Mouse (Mus musculus) cerebellum, postnatal 36 days (tissue): ENCODE results near the gene Snx18.

ENCODE experiments used
- DNase-seq, 2 experiments: peaks; one replicate each; pipeline ENCODE4 v3.0.0; 2021 to 2022; ENCODE audit warnings: mixed read lengths in 2 of 2

The Snx18 gene

DNA sequence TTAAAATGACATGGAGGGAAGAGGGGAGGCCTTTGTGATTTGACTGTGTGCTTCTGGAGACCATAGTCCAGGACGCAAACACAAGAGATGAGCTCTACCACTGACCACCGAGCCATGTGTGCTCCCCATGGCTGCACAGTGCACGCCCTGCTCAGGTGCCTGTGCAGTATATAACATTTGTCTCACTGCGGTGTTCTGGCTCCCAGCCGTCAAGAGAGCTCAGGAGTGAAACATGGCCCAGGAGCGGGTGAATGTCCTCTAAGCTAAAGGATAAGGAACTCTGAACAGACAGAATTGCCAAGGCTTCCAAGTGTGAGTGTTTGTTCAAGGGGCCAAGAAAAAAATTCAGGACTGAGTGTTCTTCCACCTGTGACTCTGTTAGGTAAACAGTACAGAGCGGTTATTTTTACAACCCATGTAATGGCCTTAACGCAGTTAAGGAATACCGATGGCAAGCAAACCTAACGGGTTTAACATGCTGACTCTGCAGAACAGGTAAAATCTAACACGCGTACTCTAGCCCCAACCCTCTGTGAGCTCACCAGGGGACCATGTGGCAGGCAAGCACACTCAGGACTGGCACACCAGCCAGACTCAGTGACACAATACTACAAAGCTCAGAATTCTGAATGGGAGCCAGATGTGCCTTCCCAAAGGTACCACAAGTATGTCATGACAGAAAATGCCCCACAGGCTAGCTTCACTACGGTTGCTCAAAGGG, 21.4 kb downstream of the Snx18 start:
- peak; percentile 75 to 81 for DNase-seq

- peak; percentile 72 to 76 for DNase-seq
Observed at GRCm38 (mm10) chr13:113595987-113596386, 22.4 kb downstream of the Snx18 start.

DNA sequence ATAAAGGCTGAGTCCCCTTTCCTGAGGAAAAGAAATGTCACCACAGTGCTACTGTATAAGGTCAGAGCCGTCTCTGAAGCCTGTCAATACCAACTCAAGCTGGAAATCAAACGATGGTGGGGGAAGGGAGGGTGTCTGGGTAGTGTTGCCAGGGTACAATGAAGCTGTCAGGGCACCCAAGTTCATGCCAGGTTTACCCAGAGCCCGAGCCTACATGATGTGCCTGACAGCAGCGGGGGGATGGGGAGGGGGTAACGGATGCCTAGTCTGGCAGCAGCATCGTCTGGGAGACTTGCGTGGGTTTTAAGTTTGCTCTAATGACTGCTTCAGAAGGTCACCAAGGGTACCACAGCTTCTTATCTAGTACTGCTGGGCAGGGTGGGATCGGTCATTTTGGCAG, 23.1 kb downstream of the Snx18 start:
- DNase-seq = no peak

- no peak for DNase-seq
Observed at GRCm38 (mm10) chr13:113594361-113594760, 24.0 kb downstream of the Snx18 start.

GRCm38 (mm10) chr13:113593711-113594110, 24.7 kb downstream of the Snx18 start:
- DNase-seq = no peak

- DNase-seq = no peak
Observed at GRCm38 (mm10) chr13:113592703-113593200, 25.6 kb downstream of the Snx18 start.

GRCm38 (mm10) chr13:113591336-113591735, 27.0 kb downstream of the Snx18 start:
- no peak for DNase-seq

DNA sequence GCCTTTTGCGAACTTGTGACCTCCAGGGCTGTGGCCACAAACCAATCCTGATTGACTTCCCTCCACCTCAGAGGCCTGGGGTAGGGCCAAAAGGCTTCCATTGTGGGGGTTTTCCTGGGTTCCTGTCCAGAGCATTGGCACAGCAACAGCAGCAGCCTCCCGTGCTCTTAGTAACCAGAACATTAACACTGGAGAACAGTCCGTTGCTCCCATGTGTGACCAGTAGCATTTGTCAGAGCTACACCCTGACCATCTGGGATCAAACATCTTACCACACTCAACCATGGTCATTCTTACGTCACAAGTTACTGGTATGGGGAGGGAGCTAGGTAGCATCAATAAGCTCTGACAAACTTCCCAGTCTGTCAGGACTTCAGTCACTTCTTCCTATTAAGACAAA, 28.1 kb downstream of the Snx18 start:
- no peak for DNase-seq

DNA sequence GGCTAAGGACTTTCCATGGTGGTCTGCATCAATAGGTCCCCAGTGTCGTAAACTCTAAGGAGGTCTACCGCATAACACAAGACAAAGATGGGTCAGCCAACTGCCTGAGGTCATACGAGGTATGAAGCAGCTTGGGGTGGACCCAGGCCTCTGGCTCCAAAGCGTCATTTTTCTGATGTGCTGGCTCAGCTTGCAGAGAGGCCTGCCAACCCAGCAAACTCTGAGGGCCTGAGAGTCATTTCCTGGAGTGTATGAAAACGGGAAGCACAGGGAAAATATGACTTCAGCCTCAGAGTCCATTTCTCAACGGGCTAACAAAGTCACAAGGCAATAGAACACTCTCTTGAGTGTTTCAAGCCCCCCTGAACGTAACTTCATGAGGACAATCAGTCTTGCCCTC, 28.9 kb downstream of the Snx18 start:
- DNase-seq = no peak

- DNase-seq = no peak
Observed at GRCm38 (mm10) chr13:113587200-113587936, 31.0 kb downstream of the Snx18 start.

DNA sequence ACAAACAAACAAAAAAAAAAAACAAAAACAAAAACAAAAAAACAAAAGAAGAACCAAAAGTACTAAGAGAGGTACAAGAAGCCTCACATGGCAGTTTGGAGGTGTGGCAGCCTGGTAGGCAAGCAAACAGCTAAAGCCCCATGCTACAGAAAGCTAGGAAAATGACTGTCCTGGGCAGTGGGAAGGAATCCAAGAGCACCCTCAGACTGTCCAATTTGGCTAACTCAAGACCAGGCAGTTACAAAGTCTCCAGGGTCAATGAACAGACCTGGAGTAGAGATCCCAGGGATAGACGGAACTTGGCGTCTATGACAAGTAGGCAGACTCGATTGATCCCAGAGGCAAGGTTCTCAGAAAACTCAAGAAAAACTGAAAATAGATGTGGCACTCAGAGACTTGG, 32.8 kb downstream of the Snx18 start:
- no peak for DNase-seq

DNA sequence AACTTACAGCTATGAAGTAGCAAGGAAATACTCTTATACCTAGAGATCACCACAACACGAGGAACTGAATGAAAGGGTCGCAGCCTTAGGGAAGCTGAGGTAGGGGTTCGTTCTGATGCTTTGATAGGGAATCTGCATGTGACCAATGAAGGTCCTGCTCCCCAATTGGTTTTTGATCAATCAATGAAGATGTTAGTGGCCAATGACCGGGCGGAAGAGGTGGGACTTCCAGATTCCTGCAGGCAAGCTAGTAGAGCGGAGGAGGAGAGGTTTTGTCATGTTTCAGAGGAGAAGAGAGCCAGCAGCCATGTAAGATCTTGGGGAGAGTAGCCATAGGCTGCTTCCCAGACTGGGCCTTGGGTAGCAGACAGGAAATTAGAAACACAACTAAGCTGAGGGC, 33.9 kb downstream of the Snx18 start:
- no peak for DNase-seq

- DNase-seq = no peak
Observed at GRCm38 (mm10) chr13:113583563-113583962, 34.8 kb downstream of the Snx18 start.

GRCm38 (mm10) chr13:113582024-113582423, 36.3 kb downstream of the Snx18 start:
- DNase-seq = no peak

GRCm38 (mm10) chr13:113581436-113581835, 36.9 kb downstream of the Snx18 start:
- no peak for DNase-seq

GRCm38 (mm10) chr13:113580400-113580790, 38.0 kb downstream of the Snx18 start:
- no peak for DNase-seq

- DNase-seq = no peak
Observed at GRCm38 (mm10) chr13:113579788-113580399, 38.5 kb downstream of the Snx18 start.

GRCm38 (mm10) chr13:113574232-113574631, 44.1 kb downstream of the Snx18 start:
- no peak for DNase-seq

DNA sequence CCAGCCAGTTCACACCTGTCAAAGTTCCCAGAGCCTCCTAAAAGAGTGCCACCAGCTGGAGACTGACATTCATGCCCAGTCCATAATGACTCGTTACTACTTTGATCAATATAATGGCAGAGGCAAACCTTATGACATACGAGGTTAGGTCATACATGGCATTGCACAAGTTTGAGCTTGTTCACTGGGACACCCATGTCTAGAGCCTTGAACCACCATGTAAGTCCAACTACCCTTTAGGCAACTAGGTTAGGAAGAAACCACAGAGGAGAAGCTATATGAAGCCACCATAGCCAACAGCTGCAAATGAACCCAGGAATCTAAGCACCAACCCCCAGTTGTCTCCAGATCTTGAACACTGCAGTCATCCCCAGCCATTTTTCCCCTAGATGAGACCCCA, 45.0 kb downstream of the Snx18 start:
- no peak for DNase-seq

GRCm38 (mm10) chr13:113572046-113572686, 46.2 kb downstream of the Snx18 start:
- DNase-seq = no peak

DNA sequence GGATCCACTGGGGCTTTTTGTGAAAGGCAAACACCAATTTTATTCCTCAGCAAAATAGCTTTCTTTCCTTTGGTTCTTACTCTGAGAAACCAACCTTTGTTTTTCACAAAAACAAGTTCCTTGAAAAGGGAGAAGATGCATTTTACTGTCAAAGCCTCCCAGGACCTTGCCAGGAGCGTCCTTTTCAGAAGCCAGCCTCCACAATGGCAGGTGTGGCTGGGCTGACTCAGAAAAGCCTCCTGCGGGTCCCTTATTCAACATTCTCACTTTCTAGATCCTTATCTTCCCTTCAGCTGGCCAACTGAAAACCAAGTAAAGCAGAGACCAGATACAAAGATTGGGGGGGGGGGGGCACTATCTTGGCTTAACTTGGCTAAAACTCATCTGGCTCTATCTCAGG, 48.8 kb downstream of the Snx18 start:
- DNase-seq = no peak

- peak in 1 of 2 experiments; percentile 15 for DNase-seq
Observed at GRCm38 (mm10) chr13:113566951-113567350, 51.4 kb downstream of the Snx18 start.

DNA sequence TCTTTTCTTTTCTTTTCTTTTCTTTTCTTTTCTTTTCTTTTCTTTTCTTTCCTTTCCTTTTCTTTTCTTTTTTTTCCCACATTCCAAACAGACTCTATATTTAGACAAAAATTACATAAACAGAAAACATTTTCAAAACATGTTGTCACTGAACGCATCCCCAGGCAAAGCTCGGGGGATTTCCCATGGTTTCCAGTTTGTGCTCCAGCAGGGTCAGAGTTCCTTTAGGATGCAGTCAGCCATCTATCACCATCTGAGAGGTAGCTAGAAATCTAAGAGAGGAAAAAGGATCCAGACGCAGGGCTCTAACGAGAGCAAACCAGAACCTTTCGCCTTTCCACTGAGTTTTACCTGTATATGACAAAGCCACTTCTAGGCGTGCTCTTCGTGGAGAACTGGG, 52.0 kb downstream of the Snx18 start:
- no peak for DNase-seq
